Mouse (Mus musculus) cerebellum, postnatal 36 days (tissue): Measurements from ENCODE around the gene Atp6v1a.
A peak's percentile ranks its signal among the peaks of the same experiment; 100 is the strongest.

ENCODE experiments used
- DNase-seq, 2 experiments: peaks; one replicate each; pipeline ENCODE4 v3.0.0; 2021 to 2022; ENCODE audit warnings: mixed read lengths in 2 of 2

The Atp6v1a gene

DNA sequence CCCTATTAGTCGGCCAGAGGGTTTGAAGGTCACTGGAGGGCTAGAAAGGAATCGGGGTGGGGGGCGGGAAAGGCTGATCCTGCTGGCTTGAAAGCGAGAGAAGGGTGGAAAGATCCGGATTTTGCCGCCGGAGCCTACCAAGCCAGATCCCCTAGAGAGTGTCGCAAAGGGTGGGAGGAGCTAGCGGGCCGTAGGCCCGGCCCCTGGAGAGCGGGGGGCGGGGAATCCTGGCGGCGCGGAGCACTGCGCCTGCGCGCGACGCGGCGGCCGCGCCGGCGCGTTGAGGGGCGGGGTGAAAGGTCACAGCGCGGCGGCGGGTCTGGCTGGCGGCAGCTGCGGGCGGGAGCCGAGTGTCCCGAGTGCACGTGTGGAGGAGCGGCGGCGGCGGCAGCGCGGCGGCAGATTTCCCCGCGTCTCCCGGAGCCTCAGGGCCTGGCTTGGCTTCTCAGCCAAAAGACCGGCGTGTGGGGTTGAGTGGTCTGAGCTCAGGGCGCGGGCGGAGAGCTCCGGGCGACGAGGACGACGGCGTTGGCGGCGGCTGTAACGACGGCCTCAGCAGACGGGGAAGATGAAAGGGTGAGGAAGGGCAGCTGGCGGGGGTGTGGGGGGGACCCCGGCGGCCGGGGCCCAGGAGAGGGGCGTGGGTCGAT is at the start of gene Atp6v1a, which contains the start of gene Naa50:
Atp6v1a (minus strand) TSS at position 170 of the 650 bp plus-strand sequence.
Naa50 (plus strand) TSS at position 295 of the 650 bp plus-strand sequence.
- peak; percentile 89 to 92 for DNase-seq

DNA sequence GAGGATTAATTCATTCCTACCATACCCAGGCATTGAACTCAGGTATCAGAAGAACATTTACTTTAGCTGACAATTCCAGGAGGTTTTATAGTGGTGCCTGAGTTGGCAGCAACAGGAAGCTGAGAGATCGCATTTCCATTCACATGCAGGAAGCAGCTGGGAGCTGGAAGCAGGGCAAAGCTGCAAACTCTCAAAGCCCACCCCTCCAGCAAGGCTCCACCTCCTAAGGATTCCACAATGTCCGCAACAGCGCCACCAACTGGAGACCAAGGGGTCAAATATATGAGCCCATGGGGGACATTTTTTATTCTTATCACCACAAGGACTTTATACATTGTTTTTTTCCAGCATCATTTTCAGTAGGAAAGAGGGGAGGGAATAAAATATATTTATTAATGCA is 49.3 kb upstream of the Atp6v1a start:
- no peak for DNase-seq

DNA sequence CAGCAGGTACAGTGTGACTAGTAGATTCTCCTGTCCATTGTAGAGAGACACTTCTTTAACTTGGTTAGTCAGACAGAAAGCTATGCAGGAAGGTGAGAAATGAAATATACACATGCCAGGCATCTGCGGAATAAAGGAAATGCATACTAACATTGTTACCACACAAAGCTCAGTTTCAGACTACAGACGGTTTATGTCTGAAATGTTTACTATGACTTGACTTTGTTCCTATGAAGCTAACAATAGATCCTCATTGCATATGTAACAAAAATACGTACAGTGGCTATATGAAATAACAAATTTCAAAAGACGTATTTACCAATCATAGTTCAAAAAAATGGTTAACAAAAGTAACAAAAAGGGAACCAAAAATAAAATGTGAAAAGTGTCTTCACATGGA is 47.7 kb upstream of the Atp6v1a start:
- DNase-seq, result no peak

DNA sequence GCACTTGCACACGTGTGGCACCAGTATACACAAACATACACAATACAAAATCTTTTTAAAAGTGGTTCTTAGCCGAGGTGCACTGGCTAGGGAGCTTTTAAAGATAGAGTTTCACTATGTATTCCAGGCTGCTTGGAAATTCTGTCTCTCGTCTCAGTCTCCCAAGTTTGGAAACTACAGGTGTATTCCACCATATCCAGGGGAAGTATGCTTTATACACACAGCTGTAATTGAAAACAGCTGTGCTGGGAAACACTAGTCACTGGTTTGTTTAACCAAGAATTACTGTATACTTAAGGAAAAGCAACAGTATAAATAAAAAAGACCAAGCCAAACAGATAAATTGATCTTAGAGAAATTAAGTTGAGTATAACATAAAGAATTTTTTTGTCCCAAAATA is 45.3 kb upstream of the Atp6v1a start:
- DNase-seq, result no peak

DNA sequence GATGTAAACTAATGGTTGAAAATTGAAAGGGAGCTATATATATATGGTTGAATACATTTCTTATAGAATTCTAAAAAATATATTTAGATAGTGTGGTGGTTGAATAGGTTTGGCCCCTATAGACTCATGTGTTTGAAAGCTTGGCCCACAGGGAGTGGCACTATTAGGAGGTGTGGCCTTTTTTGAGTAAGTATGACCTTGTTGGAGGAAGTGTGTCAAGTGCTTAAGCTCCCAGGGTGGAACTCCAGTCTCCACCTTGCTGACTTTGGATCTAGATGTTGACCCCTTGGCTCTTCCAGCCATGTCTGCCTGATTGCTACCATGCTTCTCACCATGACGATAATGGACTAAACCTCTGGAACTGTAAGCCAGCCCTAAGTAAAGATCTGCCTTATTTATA is 43.1 kb upstream of the Atp6v1a start:
- DNase-seq, result no peak

DNA sequence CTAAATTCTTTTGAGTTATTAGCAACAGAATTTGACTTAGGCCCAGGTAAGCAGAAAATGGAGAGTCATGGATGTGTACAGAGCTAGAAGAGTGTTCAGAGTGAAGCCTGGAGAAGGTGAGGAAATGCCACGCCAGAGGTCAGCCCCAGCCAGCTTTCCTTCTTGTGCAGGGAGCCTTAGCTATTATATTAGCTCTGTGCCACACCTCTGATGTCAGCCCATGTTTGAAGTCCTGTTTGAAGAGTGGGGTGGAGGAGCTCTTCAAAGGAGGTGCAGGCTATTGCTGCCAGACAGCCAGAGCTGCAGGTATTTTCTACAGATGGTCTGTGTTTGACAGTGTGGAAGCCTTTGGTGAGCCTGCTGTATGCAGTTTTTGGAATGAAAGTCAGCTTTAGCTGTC is 39.0 kb upstream of the Atp6v1a start:
- DNase-seq, result no peak

DNA sequence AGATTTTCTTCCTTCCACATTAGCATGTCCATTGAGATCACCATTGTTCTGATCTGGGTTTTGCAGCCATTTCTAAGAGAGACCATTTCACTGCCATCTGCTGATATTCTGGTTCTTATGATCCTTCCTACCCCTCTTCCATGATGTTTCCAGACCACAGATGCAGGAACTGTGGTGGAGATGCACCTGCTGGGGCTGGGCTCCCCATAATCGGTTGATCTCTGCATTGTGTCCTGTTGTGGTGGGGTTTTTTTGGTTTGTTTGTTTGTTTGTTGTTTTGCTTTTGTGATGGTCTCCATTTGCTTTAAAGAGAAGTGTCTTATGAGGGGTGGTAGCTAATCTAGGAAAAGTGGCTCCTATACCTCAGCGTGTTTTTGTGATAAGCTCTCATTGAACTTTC is 37.0 kb upstream of the Atp6v1a start:
- no peak for DNase-seq

DNA sequence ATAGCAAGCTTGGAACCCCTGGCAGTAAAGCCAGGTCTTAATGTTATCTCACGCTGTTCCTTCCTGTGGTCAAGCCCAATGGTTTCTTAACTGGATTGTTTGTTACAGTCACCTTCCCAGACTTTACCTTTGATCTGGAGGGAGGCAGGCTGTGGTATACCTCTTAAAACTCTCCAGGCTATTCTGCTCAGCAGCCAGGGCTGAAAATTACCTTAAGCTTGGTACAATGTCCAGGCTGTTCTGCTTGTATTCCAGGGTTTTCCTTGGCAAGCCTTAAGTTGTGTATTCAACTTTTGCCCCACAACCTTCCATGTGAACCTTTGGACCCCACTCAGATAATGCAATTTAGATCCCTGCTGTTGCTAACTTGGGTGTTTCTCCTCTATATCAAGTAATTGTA is 35.5 kb upstream of the Atp6v1a start:
- no peak for DNase-seq

DNA sequence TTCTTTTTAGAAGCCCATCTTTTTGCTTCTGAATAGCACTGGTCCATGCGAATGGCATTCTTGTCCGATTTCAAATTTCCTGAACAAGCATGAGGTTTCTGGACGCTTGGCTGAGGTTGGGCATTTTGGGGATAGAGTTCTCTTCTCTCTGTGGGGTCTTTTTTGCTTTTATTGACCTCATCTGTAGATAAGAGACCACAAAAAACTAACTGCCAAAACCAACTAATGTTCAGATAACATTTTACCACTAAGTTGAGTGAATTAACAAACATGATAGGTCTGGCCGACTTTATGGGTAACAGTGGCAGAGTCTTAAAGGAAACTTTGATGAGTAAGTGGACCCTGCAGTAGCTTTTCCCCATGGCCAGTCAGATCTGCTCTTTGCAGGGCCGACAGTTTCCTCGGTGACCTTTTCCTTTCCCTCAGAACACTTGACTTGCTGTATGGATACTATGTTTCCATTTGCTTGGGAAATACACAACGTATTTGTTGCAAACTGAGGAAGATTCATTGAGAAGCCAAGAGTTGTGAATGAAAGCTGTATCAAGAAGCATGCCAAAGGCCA is 34.5 kb upstream of the Atp6v1a start:
- DNase-seq, result no peak

DNA sequence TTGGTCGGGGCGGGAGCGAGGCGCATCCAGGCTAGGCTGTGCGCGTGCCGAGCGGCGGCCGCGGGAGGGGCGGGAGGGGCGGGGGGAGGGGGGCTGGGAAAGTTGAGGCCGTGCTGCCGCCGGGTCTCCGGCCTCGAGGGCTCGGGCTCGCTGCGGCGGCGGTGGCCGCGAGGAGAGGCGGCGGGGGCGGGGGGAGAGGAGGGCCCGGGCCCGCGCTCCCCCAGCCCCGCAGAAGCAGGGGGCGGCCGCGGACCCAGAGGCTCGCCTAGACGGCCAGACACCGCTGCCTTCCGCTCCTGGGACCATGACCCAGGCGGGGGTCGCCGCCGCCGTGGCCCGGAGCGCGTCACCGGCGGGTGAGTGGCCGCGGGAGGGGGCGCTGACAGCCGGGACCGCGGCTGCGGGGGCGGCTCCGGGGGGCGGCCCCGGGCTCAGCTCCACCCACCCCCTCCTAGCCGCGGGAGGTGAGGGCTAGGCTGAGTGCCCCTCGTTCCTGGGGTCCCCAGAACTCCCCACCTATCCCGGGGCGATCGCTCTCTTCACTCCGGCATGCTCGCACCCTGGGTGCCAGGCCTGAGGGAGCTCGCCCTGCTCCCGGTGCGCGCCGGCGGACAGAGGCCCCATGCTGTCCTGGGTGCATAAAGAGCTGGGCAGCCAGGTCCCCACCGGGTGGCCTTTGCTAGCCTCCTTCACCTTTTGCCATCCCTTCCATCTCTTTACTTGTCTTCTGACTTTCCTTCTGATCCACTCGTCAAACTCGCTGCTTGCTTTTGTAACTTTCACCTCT is 33.8 kb upstream of the Atp6v1a start, which contains the start of gene Usf3:
Usf3 (plus strand) TSS at position 92 of the 787 bp plus-strand sequence.
- peak; percentile 45 to 60 for DNase-seq

DNA sequence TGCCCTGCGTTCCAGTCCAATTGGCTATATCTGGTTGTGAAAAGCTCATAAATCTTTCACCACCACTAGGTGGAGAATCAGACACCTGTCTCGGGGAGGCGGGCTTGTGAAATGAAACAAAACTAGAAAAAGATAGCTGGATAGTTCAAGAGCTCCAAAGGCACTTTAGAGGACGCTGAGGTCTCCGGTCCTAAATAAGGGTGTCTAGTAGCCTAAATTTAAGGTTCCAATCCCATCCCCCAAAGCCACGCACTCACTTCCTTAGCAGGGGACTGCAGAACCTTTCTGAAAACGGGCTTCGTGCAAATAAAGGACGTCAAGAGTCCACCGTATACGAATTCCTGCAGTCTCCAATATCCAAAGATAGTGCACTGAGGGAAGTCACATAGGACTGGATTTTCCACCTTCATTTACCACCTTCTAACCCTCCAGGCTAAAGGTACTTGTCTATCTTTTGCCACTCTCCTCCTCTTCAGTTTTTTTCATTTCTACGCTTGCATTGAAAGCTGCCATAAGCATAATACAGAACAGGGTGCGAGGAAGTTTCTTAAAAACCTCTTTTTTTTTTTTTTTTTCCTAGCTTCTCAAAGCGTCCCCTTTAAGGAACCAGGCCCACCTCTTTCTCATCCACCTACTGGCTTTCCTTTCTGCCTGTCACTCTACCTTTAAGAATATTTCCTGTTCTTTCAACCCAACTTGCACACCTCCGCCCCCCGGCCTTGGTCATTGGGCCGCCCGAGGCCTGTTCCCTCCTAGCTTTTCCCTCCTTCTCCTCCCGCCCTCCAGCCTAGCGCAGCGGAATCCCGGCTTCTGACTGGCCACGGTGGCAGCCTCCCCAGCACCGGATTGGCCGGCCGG is 33.0 kb upstream of the Atp6v1a start:
- DNase-seq, result peak; percentile 96 to 98

DNA sequence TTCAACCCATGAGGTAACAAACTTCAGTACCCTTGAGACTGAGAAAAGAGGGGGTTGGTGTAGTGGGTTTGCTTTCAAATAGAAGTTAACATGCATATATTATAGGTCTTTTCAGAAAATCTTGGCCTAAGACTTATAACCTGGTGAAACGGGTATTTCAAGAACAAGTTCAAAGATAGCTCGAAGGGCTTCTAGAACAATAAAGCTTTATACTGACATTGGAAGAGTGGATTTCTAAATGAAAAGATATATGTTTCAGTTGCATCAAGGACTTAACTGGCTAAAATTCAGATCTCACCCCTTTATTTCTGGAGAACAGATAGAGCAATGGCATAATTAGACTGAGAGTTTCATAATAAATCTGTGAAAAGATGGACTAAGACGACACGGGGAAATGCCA is 29.5 kb upstream of the Atp6v1a start:
- DNase-seq, result no peak

DNA sequence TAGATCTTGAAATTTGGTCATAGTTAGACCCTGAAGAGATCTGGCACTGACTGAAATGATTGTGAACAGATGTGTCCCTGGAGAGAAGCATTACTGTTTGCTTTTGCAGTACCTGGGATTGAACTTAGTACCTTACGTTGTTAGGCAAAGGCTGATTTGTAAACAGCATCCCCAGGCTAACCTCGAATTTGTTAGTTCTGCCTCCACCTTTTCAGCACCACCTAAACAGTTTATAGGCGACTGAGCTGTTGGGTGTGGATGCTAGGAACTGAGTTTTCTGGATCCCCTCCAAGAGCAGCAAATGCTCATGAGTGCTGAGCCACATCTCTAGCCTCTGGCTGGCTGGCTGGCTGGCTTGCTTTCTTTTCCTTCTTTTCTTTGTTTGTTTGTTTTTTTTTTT is 25.7 kb upstream of the Atp6v1a start:
- no peak for DNase-seq

DNA sequence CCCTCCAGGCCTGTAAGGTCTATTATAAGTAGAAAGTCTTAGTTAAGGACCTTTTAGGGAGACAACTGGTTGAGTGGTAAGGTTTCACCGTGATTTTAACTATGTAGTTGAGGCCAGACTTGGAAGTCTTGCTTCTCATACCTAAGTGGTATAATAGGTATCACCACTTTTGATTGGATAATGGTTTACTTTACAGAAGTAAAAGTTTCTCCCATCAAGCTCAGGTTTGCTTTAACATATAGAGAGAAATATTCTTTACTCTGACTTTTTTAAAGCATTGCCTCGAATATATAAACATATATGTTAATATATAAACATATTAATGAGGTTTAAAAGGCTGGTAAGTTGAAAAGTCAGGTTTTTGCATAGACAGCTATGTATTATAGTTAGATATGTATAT is 24.3 kb upstream of the Atp6v1a start:
- DNase-seq, result no peak

DNA sequence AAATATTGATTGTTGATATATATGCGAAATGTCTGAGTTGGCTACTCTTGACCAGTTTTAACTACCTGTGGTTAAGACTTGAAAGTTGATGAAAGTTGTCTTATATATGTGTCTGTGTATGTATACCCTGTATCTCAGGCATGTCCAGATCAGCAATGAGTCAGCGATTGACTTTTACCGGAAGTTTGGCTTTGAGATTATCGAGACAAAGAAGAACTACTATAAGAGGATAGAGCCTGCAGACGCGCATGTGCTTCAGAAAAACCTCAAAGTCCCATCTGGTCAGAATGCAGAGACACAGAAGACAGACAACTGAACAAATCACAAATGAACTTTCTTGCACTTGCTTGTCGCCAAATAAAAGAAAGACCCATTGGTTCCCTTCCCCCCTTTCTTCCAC is 19.8 kb upstream of the Atp6v1a start:
- no peak for DNase-seq

DNA sequence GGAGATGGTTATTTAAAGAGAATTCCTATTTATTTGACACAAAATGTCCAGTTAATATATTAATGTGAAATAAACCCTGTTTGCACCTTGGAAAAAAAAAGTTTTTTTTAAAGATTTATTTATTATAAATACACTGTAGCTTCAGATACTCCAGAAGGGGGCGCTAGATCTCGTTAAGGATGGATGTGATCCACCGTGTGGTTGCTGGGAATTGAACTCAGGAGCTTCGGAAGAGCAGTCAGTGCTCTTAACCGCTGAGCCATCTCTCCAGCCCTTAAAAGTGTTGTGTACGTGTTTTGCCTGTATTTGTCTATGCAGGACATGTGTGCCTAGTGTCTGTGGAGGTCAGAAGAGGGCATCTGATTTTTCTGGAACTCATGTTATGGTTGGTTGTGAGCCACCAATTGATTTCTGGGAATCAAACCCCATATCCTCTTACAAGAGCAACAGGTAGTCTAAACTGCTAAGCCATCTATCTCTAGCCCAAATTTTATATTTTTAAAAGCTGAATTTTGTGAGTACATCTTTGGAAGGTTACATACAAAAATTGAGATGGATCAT is 15.1 kb upstream of the Atp6v1a start:
- no peak for DNase-seq

DNA sequence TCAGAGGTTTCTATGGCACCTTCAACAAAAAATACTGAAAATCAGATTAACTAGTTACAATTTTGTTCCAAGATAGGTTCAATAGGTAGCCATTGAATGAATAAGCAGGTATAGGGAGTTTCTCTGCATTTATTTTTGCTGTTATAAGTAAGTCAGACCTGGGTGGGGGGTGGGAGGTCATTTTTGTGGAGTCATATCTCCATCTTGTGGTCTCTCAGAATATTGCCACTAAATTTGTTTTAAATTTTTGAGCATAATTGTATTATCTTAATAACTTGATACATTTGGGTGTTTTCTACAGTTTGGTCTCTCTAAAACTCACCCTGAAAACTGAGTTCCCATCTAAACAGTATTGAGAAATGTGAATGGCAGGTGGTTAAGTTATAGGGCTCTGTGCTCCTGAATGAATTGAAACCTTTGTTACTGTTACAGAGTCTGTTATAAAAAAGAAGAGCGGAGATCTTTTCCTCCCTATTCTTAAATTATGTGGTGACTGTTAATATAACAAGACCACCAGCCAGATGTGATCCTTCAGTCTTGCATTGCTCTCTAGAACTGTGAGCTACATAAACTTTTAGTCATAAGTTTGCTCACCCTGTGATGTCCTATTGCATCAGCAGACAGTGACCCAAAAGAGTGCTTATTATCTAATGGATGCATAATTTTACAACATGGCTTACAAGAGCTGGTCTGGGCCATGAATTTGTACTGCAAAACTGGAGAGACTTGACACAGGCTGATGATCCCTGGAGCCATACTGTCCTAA is 9.7 kb upstream of the Atp6v1a start:
- no peak for DNase-seq

DNA sequence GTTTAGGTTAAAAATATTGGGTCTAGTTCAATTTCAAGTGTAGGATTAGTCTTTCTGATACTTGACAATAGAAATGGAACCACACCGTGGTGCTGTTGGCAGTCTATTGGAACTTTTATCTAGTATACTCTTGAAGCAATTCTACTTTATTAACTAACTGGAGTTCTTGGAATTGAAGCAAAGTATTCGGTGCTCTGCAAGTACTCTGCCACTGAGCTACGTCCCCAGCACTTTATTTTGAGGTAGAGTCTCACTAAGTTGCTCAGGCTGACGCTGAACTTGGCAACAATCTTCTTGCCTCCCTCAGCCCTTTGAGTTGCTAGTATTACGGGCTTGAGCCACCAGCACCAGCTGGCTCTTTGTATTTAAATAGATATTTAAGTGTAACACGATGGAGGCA is 2.0 kb upstream of the Atp6v1a start:
- no peak for DNase-seq

DNA sequence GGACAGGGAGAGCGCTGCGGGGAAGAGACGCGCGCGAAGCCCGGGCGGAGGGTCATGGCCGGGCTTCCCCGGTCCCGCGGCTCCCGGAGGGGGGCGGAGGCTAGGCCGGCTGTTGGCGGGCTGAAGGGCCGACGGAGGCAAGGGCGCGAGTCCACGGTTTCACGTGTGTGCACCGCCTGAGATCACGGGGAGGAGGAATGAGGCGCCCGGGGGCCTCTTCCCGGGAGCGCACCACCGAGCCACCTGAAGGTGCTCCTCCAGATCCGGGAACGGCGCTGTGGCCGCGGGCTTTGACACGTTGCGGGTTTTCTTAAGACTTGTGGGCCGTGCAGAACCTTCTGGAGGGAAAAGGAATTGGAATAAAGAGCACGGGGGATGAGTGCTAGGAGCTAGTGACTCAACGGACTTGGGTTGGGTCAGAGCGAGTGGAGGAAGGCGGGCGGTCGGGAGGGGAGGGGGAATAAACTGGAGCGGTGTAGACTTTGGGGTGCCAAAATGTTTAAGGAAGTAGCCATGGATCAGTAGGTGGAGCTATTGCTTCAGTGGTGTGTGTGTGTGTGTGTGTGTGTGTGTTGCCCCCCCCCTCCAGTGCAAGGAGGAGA is 782 bp upstream of the Atp6v1a start:
- peak; percentile 70 for DNase-seq

DNA sequence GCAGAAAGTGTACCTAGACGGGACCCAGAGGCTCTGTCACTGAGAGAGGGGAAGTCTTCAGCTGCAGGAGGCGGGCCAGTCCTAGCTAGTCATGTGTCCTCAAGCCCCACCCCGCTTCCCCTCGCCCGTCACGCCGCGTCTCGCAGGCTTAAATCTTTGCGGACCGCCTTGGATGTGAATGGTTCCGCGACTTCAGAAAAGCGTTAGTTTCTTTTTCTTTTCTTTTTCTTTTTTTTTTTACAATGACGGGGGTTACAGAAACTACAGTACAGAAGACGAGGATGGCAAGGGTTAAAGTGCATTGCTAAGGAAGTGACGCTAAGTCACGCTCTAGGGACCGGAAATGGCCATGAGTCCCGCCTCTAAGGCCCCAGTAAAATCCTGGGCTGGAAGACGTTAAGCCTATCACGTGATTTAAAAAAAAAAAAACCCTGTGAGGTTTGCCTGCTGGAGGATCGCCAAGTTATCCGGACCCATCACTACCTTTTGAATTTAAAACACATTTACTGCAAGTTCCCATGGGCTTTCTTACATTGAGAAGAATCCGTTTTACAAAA is 448 bp downstream of the Atp6v1a start:
- DNase-seq, result peak; percentile 85

DNA sequence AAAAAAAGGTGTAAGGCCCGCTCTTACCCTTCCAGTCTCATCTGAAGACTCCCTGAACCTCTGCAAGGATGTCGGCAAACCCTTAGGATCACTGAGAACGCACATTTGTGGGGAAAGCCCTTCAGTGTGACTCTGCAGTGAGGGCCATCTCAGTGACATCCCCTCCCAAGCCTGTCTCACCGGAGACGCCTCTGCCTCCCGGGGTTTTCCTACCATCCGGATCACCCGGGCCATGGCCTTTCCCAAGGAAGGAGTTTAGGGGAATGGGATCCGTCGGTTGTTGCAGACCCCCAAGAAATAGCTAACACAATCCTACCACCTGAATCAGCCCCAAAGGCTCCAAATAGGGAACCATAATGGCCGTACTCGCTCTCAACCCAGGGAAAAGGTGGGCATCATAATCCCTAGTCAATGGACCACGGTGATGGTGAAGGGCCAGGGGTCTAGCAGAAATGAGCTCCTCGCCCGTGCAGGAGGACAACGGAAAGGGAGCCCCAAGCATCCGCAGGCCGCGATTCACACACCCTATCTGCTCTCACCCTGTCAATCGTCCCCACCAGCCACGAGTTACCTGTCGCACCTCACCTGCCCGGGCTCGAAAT is 1.0 kb downstream of the Atp6v1a start:
- DNase-seq, result peak in 1 of 2 experiments; percentile 28
